Mouse (Mus musculus) MN1 (cell line): ENCODE measurements around the gene Nop16.
A peak's percentile ranks its signal among the peaks of the same experiment; 100 is the strongest.
"Not testable (repeated sequence)": the region's sequence is repeated elsewhere in the genome, so short reads cannot be mapped to it uniquely, and the experiment has no call there.

Experiments
- DNase-seq: peaks from one replicate; pipeline ENCODE4 v3.0.0-alpha.2; 2016; ENCODE audit warnings: low spot score

Nop16 gene

GRCm38 (mm10) chr13:54589996-54590951 lies at the start of gene Nop16, which contains the start of gene Higd2a:
Nop16 (minus strand) TSS chr13:54590090.
Higd2a (plus strand) TSS chr13:54590207.
- peak; percentile 99 for DNase-seq

DNA sequence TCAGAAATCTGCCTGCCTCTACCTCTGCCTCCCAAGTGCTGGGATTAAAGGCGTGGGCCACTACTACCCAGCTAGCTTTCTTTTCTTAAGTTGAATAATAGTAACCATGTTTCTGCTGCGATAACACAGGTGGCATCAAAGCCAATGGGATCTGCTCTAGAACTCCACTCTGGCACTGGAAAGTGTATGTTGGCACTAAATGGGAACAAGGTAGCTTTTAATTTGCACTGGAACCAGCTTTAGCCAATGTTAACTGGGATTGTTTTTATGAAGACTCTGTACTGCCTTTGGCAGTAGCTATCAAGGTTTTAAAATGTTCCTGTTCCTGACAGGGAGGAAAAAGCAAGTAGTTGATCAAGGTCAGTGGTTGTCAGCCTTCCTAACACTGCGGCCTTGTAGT lies 45.1 kb upstream of the Nop16 start:
- no peak for DNase-seq

GRCm38 (mm10) chr13:54632731-54633277 lies 42.9 kb upstream of the Nop16 start:
- DNase-seq: no peak

DNA sequence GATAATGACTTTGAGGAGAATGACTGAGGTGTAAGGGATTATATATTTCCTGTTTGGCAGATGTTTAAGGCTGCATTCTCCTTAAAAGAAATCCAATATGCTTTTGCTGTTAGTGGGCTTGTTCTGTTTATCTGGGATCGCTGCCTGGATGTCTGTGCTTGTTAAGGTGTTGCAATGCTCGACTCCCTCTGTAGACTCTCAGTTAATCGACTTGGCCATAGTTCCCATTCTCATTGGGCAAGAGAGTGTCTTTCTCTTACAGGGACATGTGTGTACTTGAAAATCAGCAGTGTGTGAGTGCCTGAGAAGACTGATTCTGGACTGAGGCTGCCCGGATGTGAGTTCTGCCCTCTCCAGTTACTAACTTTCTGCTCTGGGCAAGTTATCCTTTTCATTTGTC lies 39.2 kb upstream of the Nop16 start:
- DNase-seq: no peak

- DNase-seq: peak; percentile 71
Measured at GRCm38 (mm10) chr13:54621960-54622521, 32.2 kb upstream of the Nop16 start.

DNA sequence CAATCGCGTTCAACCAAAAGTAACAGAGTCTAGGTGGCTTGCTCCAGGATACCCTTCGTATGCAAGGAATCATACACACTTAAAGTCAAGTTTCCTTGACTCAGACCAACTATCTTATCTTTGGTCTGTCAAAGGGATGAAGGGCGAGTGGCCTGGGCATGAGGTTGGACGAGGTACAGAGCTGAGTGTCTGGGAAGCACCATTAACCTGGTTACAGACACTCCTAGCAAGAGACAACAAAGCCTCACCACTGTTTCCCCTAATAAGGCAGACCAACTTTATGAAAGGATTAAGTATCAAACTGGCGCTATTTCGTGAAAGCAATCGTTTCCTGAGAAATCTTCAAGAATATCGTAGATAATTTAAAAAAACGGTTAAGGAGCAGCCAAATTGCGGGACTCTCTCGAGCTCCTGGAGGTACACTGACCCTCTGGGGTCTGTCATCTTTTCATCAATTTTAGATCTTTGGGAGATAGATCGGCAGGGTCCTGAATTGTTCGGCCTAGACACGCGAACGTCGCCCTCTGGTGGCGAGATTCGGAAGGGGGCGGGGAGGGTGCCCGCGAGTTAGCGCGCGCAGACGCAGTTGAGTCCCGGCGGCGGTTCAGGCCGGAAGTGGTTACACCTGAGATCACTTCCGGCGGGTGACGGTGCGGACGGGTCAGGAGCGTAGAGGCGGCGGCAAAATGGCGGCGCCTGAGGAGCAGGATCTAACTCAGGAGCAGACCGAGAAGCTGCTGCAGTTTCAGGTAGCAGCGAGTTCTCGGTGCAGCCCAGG lies 31.5 kb upstream of the Nop16 start, which contains the start of gene Faf2:
Faf2 (plus strand) TSS at position 630 of the 778 bp plus-strand sequence.
- DNase-seq: peak; percentile 97

GRCm38 (mm10) chr13:54616998-54617397 lies 27.1 kb upstream of the Nop16 start:
- DNase-seq: no peak

- DNase-seq: no peak
Measured at GRCm38 (mm10) chr13:54616307-54616706, 26.4 kb upstream of the Nop16 start.

GRCm38 (mm10) chr13:54613141-54613540 lies 23.3 kb upstream of the Nop16 start:
- not testable (repeated sequence) for DNase-seq

GRCm38 (mm10) chr13:54610972-54611754 lies 21.3 kb upstream of the Nop16 start, which contains the start of gene Cltb:
Cltb (minus strand) TSS chr13:54611344.
- peak; percentile 86 for DNase-seq

DNA sequence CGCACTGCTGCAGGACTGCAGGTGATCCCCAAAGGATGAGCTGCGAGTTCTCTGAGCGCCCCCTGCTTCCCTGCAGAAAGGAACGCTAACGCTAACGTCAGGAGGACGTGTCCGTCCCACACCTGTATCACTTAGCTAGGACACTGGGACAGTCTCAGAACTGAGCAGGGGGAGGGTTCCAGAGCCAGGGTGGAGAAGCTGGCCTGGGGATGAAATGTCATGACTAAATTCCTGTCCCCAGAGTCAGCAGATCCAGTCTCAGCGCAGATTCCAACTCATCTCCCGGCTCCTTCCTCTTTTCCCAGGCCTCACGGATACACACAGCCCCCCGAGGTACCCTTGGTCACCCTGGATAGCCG lies 20.7 kb upstream of the Nop16 start:
- no peak for DNase-seq

DNA sequence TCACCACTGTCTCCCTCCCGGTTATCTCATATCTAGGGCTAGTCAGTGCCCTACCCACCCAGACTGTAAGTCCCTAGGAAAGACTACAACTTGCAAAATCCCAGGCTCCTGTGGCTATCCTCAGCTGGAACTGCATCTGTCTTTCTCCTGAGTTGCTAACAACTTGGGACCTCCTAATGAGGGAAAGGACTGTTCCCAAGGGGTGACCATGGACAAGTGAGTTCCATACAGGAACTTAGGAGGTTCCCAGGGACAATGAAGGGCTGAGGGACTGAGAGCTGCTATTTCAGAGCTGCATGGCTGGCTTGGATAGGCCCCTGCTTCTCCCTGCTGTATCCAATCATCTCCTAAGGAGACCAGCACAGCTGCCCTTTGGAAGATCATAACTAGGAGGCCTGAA lies 19.4 kb upstream of the Nop16 start:
- DNase-seq: no peak

DNA sequence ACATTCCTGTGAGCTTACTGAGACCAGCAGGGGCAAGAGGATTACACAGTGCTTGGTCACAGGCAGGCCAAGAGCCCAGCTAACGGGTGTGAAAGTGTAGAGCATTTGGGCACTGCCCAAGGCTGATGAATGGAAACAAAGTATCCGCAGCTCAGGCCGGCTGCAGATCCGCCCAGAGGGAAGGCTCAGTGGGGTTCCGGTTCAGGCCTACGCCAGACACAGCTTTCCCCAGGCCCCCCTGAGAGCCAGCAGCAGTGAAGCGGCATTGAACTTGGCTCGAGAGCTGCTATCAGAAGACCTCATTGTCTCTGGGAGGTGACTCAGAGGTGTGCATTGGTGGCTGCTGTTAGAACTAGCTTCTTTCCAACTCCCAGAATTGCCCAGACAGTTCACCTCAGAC lies 18.8 kb upstream of the Nop16 start:
- DNase-seq: no peak

DNA sequence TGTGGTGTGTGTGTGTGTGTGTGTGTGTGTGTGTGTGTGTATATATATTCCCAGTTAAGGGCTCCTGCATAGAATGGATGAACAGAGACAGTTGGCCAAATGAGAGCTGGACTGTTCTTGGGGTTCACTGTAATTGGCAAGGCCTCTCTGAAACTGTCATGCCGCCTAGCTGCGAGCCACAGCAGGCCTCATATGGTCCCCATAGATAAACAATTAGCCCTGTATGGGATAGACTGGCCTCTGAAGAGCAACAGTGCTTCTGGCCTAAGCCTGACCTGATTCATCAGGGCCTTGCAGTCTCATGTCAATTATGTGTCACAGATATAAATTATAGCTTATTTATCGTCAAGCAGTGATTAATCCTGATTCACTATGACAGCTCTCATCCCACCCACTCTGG lies 18.1 kb upstream of the Nop16 start:
- DNase-seq: no peak

GRCm38 (mm10) chr13:54607204-54607603 lies 17.3 kb upstream of the Nop16 start:
- DNase-seq: no peak

- DNase-seq: no peak
Measured at GRCm38 (mm10) chr13:54605426-54605825, 15.5 kb upstream of the Nop16 start.

- no peak for DNase-seq
Measured at GRCm38 (mm10) chr13:54604221-54604620, 14.3 kb upstream of the Nop16 start.

GRCm38 (mm10) chr13:54603501-54603900 lies 13.6 kb upstream of the Nop16 start:
- no peak for DNase-seq

- DNase-seq: no peak
Measured at GRCm38 (mm10) chr13:54602639-54603111, 12.8 kb upstream of the Nop16 start.

DNA sequence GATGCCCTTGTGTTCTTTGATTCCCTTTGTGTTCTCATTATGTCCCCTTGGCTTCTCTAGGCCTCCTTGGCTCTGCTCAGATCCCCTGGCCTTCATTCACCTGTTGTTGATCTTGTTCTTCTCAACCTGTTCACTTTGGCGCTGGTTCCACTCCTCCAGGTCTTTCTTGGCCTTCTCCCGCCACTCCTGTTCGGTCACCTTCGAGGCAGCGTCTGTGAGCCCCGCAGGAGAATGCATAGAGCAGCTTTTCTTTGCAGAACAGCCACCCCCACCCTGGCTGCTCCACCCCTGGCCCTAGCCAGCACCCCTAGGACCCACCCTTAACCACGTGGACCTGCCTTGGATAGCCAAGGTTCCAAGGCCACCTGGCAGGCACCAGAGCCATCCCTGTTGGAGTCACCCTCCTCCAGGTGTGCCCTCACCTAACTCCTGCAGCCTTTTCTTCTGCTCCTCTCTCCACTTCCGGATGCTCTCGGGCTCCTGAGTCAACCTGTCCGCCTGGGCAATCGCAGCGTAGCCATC lies 8.8 kb upstream of the Nop16 start:
- no peak for DNase-seq

GRCm38 (mm10) chr13:54596870-54597269 lies 7.0 kb upstream of the Nop16 start:
- no peak for DNase-seq
